Mouse (Mus musculus) left cerebral cortex, adult 2 months (tissue): ENCODE measurements around the gene Pdpk1. TPM values are rescaled to one million over a fixed set of nuclear protein-coding genes. Genes with fewer than 3 reads are reported as not detected.
A peak's percentile ranks its signal among the peaks of the same experiment; 100 is the strongest.

Source experiments
- DNase-seq, 2 experiments: peaks; one replicate each; pipeline ENCODE4 v3.0.0; 2021 to 2022; ENCODE audit warnings: low spot score in 2 of 2, mixed read lengths in 1 of 2; ENCODE audit errors: extremely low spot score in 1 of 2
- H3K27ac ChIP-seq: fragments of 200-600 bp; 2 replicates; pipeline ENCODE4 v1.8.1; 2022
- H3K4me3 ChIP-seq: fragments of 200-600 bp; 2 replicates; pipeline ENCODE4 v1.8.1; 2022
- CTCF ChIP-seq: fragments of 200-600 bp; IDR thresholded peaks from 2 replicates; pipeline ENCODE4 v1.8.1; 2022; ENCODE audit warnings: antibody characterized with exemption, mild to moderate bottlenecking, moderate library complexity
- intact Hi-C: fragments of 180-260 bp; cut with DNase I; formaldehyde crosslinking; loops from one replicate; pipeline ENCODE4 v1.15.1; 2025
- total RNA-seq, 2 experiments: library from RNA; stranded (reverse); gene quantifications; 2 replicates each; pipeline ENCODE4 v1.2.3; 2021

Gene Pdpk1
- total RNA-seq, 2 experiments from 2014 or later, result 114 to 116 TPM

DNA sequence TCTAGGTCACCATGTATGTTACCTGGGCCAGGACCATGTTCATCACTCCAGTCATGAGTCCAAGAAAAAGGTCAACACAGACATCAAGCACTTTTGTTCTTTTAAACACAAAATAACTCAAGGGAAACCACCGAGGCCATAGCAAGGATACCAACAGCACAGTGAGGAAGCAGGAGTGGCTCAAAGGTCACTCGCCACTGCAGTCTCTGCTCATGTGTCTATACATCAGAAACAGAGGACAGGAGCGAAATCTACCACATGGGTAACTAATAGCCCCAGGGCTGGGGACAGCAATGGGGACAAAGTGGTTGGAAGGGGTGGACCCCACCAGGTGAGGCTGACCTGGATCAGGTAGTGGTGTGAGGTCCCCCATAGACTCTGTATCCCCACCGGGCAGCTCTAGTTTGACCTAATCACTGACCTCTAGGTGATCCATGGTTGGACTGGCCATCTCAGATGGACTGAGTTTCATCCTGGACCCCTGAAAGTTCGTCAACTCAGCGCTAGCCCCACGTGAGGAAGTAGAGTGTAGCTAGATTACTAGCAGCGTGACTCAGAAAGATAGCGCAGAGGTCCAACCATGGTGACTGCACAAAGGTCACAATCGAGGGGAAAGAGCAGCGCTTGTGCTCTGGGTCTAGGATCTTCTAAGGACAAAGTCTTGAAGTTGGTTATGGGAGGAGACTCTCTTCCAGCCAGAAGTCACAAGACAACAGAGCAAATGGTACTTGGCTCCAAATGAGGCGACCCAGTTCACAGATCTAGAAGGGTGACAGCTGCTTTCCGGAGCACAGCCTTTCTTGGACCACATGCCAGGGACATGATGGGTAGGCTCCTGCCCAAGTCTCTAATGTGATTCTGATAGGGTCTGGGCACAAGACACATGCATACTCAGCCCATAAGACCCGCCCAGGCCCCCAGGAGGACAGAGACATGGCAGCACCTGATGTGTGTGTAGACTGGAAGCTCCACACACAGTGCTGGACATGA is 93.8 kb downstream of the Pdpk1 start:
- no peak for DNase-seq
- no peak for TF ChIP-seq CTCF
- intact Hi-C loops, result no loop called here
- no peak overlapping the region for H3K4me3 ChIP-seq
- H3K27ac ChIP-seq, result no peak overlapping the region

DNA sequence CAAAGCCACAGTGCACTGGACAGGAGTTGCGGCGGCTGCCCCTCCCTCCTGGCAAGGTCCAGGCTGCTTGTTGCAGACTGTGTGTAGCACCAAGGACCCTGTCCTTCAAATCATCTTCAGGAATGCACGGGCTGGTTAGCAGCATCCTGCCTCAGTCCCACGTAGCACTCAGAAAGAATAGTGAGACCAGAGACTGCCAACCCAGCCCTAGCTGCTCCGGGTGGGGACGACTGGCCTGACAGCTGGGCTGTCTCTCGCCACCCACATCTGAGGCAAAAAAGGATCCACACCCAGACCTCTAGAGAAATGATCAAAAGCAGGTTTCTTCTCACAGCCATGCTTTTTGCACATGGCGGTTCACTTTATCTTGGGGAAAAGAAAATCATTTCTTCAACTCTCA is 101.7 kb downstream of the Pdpk1 start:
- Histone ChIP-seq H3K4me3 (no peak overlapping the region), H3K27ac (peak overlapping the region; percentile 32; the same call in 1 of the 2 replicates)
- TF ChIP-seq CTCF, result no peak
- intact Hi-C loops, result no loop called here
- no peak for DNase-seq

DNA sequence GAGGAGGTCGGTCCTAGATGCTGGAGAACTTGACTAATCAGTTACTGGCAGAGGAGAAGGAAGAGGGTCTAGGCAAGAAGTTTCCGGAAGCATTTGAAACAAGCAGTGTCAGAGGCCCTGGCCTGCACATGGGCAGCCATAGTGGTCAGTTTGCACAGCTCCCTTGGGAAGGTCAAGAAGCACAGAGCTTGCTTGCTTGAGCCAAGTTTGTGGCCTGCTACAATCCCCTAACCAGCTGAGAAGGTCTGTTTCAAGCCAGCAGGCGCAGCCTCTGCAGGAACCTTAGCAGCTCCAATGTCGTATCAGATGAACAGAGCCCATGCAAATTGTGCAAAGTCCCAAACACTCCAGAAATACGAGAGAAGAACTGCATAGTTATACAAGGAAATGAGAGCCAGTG is 102.7 kb downstream of the Pdpk1 start:
- H3K27ac ChIP-seq, result no peak overlapping the region
- intact Hi-C loops, result no loop called here
- no peak for DNase-seq
- H3K4me3 ChIP-seq, result no peak overlapping the region
- TF ChIP-seq CTCF, result no peak

DNA sequence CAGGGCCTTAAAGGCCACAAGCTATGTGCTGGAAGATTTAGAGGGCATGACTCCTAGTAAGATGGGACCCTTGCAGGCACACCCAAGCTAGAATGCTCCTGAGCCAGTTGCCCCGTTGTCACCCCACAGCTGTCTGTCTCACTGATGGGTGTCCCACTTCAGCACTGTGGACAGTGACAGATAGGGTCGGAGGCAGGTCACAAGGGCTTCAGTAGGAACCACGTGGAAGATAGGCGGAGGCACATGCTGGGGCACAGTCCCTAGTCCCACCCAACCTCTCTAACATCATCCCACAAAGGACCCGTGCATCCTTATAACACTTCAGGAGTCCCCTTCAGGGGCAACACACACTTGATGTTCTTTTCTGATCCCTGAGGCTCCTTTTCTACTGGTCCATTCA is 104.7 kb downstream of the Pdpk1 start:
- intact Hi-C loops, result no loop called here

DNA sequence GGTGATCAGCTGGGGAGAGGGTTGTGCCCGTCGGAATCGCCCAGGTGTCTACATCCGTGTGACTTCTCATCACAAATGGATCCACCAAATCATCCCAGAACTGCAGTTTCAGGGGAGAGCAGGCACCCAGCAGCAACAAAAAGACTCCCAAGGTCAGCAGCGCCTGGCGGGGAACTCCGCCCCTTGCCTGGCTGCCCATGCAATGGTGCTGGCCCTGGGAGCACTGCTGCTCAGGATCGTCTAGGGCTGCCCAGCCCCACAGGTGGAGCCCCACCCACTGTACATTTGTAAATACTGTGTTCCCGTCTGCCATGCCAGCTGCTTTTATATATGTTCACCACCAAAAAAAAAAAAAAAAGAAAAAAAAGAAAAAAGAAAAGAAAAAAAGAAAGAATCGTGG is 105.1 kb downstream of the Pdpk1 start:
- intact Hi-C loops, result no loop called here
- no peak overlapping the region for H3K27ac ChIP-seq
- no peak for TF ChIP-seq CTCF
- H3K4me3 ChIP-seq, result no peak overlapping the region
- no peak for DNase-seq

More for the DNA sequence above, 104.7 kb downstream of the Pdpk1 start:
- Histone ChIP-seq H3K4me3 (no peak overlapping the region), H3K27ac (no peak overlapping the region)
- DNase-seq, result no peak
- no peak for TF ChIP-seq CTCF

DNA sequence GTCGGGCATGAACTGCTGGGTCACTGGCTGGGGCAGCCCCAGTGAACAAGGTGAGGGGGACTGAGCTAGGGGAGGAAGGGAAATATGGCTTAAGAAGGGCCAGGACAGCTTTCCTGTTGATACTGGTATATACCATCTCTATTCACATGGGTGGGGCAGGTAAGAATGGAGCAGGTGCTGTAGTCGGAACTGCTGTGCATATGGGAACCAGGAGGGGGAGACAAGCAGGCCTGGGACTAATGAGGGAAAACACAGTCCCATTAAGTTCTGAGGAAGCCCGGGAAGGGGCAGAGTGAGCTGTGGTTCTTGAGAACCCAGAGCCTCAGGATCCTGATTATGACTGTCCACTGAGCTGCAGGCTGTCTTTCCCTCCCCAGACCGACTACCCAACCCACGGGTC is 106.2 kb downstream of the Pdpk1 start:
- peak; percentile 9; the same call in 1 of the 2 replicates for TF ChIP-seq CTCF
- Histone ChIP-seq H3K4me3 (no peak overlapping the region), H3K27ac (no peak overlapping the region)
- DNase-seq, result no peak
- intact Hi-C loops, result no loop called here

DNA sequence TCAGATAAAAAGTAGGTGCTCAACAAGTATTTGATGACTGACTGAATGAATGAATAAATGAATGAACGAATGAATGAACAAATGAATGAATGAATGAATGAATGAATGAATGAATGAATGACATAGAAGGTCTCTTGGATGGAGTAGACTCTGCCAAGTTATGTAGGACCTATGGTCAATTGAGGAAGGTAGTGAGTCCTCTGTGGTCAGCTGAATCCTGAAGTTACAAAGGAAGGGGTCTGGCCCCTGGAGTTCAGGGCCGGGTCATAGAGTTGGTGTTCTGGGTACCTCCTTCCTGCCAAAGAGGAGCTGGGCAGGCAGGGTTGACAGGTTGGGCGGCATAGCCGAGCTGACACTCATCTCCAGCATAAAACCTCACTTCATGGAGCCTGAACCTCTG is 112.9 kb downstream of the Pdpk1 start, which contains the start of gene Prss27:
Gene Prss27 (plus strand): TSS at position 301 of the 400 bp plus-strand sequence.
- no peak for TF ChIP-seq CTCF
- no peak for DNase-seq
- intact Hi-C loops, result no loop called here
- H3K27ac ChIP-seq, result no peak within 1 kb of the TSS
- no peak within 1 kb of the TSS for H3K4me3 ChIP-seq

DNA sequence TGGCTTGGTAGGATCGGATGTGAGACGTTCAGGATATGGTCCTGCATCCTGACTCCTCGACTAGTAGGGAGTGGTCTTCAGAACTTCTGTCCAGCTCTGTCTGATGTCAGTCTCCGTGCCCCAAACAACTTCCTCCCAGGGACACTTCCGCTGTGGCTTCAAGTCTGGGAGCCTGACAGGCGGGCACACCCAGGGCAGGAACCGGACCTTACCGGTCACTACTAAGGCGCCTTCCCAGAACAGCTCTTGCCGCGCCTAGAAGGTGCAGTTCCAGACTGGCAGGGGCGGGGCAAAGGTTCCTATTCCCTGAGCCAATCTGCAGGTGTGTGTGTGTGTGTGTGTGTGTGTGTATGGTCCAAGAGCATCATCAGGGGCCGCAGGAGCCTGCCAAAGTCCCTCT is 113.4 kb downstream of the Pdpk1 start:
- H3K27ac ChIP-seq, result no peak overlapping the region
- no peak for DNase-seq
- intact Hi-C loops, result no loop called here
- H3K4me3 ChIP-seq, result no peak overlapping the region
- no peak for TF ChIP-seq CTCF

DNA sequence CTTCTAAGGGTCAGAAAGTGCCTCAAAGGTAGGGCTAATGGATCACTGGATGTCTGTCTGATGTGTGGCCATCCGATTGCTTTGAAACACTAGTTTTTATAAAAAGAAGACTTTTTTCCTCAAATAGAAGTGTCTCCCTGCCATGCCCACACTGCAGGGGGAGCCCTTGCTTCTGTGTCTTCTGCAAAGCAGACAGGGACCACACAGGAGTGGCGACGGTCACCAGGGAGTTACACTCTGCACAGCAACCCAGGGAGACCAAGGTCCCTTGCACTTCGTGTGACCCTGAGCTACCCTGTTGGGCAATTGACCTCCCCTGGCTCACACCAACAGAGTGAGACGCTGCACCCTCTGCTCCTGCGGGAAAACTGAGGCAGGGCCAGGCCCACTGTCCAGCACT is 113.8 kb downstream of the Pdpk1 start:
- intact Hi-C loops, result no loop called here
- TF ChIP-seq CTCF, result peak; percentile 20
- DNase-seq, result no peak

DNA sequence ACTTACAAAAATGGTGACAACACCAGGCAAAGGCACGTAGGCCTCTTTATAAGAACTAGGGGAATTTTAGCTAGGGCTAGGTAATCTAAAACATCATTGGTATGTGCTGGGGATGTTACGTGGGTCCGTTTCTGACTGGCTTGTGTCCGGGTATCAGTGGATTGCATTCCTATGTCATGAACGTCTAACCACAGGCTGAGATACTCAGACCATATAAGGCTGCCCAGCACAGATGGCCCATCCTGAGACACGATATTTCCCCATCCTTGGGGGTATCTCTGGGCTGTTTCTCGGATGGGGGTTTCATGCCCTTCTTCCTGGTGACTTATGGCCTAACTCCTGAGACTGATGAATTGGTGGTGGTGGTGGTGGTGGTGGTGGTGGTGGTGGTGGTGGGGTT is 115.6 kb downstream of the Pdpk1 start:
- intact Hi-C loops, result no loop called here
- DNase-seq, result no peak
- no peak for TF ChIP-seq CTCF
- no peak overlapping the region for H3K27ac ChIP-seq
- H3K4me3 ChIP-seq, result no peak overlapping the region

More for the DNA sequence above, 113.8 kb downstream of the Pdpk1 start:
- no peak overlapping the region for H3K27ac ChIP-seq
- H3K4me3 ChIP-seq, result no peak overlapping the region

DNA sequence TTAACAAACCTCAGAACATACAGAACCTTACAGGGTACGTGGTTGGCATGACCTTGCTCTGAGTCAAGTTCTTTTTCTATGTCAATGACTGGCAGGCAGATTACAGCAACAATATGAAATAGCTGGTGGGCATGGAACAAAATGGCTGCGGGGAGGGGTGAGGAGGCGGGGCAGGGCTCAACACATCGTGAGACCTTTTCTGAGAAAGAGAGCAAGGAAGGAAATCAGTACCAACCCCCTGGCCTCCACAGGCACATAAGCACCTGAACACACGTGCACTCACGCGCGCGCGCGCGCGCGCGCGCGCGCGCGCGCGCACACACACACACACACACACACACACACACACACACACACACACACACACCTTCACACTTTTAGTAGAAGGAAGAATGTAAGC is 120.2 kb downstream of the Pdpk1 start:
- H3K27ac ChIP-seq, result no peak overlapping the region
- intact Hi-C loops, result no loop called here
- no peak for TF ChIP-seq CTCF
- DNase-seq, result no peak
- H3K4me3 ChIP-seq, result no peak overlapping the region

DNA sequence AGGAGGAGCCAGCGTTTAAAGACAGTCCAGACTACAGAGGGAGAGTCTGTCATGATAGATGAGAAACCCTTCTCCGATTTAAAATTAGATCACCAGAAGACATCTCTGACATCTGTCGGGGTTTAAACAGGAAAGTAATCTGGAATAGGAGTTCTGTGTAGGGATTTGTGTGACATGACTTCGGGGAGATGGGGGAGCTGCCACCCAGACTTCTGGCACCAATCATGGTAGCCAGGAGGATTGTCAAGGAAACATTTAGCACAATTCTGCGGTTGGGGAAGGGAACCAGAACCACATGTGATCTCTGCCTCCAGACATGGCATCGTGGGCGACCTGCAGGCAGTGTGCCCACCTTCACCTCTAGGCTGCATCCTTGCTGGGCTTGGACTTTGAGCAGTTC is 121.2 kb downstream of the Pdpk1 start:
- no peak overlapping the region for H3K4me3 ChIP-seq
- no peak for DNase-seq
- no peak for TF ChIP-seq CTCF
- no peak overlapping the region for H3K27ac ChIP-seq
- intact Hi-C loops, result no loop called here

Other genes starting within 250 kb of the Pdpk1 start
- gene Dcpp3, start 233.5 kb downstream of the Pdpk1 start, total RNA-seq, result not detected
- not detected for gene Sbp, start 209.3 kb downstream of the Pdpk1 start, total RNA-seq
- gene Sbpl, start 195.7 kb downstream of the Pdpk1 start, total RNA-seq, result not detected
- gene Prss30, start 170.4 kb downstream of the Pdpk1 start, total RNA-seq, result 1 to 10 TPM in 1 of 2 experiments, under 1 TPM in 1; 0.45 to 1.1 TPM
- 1 to 10 TPM in 1 of 2 experiments, under 1 TPM in 1; 0.70 to 1.5 TPM for gene Prss22, start 152.8 kb downstream of the Pdpk1 start, total RNA-seq
- not detected for gene Prss27, start 112.8 kb downstream of the Pdpk1 start, total RNA-seq
- 10 to 100 TPM; 25.0 to 26.4 TPM for gene Kctd5, start 77.4 kb downstream of the Pdpk1 start, total RNA-seq
- gene Amdhd2, start 12.8 kb upstream of the Pdpk1 start, total RNA-seq, result 10 to 100 TPM; 29.2 to 32.0 TPM
- 1,000 to 10,000 TPM; 1,211 to 1,240 TPM for gene Atp6v0c, start 18.8 kb upstream of the Pdpk1 start, total RNA-seq
- gene Tbc1d24, start 54.6 kb upstream of the Pdpk1 start, total RNA-seq, result 10 to 100 TPM; 63.3 to 69.7 TPM
- gene Ntn3, start 58.6 kb upstream of the Pdpk1 start, total RNA-seq, result 10 to 100 TPM; 10.5 to 11.5 TPM
- gene Tedc2, start 69.9 kb upstream of the Pdpk1 start, total RNA-seq, result 10 to 100 TPM; 10.8 to 11.0 TPM
- 1 to 10 TPM; 7.9 to 8.8 TPM for gene Ccnf, start 100.6 kb upstream of the Pdpk1 start, total RNA-seq
- gene Abca17, start 200.1 kb upstream of the Pdpk1 start, total RNA-seq, result 1 to 10 TPM; 1.3 to 1.7 TPM
- 10 to 100 TPM; 76.7 to 78.5 TPM for gene Abca3, start 201.0 kb upstream of the Pdpk1 start, total RNA-seq